Mouse (Mus musculus) left cerebral cortex, postnatal 25 days (tissue): ENCODE data around the gene Map7. TPM values are rescaled to one million over a fixed set of nuclear protein-coding genes. Genes with fewer than 3 reads are reported as not detected.

Experiments used
- DNase-seq, 2 experiments: peaks; one replicate each; pipeline ENCODE4 v3.0.0; 2022; ENCODE audit warnings: low spot score in 2 of 2, mixed read lengths in 1 of 2
- intact Hi-C: fragments of 180-260 bp; cut with DNase I; formaldehyde crosslinking; loops from one replicate; pipeline ENCODE4 v1.15.1; 2025
- total RNA-seq, 2 experiments: library from RNA; stranded (reverse); gene quantifications; 2 replicates each; pipeline ENCODE4 v1.2.3; 2021

Map7 gene
- total RNA-seq, 2 experiments from 2014 or later, result 97.9 to 111 TPM

GRCm38 (mm10) chr10:20149121-20149834 lies 1.0 kb downstream of the Map7 start:
- DNase-seq, result peak; percentile 62 to 89
- intact Hi-C loops, result loop anchor here (2.0 to 5.0 kb wide), 2 partner anchors 30 to 138 kb away; no protein-coding TSS in a partner anchor

- intact Hi-C loops, result loop anchor here (2.0 to 5.0 kb wide), 2 partner anchors 29 to 137 kb away; no protein-coding TSS in a partner anchor
- peak in 1 of 2 experiments; percentile 45 for DNase-seq
These were observed 1.6 kb downstream of the Map7 start for GRCm38 (mm10) chr10:20149835-20150355.

- DNase-seq, result no peak
- intact Hi-C loops, result no loop called here
These were observed 3.9 kb downstream of the Map7 start for GRCm38 (mm10) chr10:20152131-20152530.

GRCm38 (mm10) chr10:20153507-20153906 lies 5.2 kb downstream of the Map7 start:
- intact Hi-C loops, result no loop called here
- no peak for DNase-seq

- intact Hi-C loops, result no loop called here
- no peak for DNase-seq
These were observed 7.1 kb downstream of the Map7 start for GRCm38 (mm10) chr10:20155401-20155800.

- intact Hi-C loops, result no loop called here
- DNase-seq, result peak in 1 of 2 experiments; percentile 57
These were observed 8.9 kb downstream of the Map7 start for GRCm38 (mm10) chr10:20157021-20157726.

- DNase-seq, result no peak
- intact Hi-C loops, result no loop called here
These were observed 10.5 kb downstream of the Map7 start for GRCm38 (mm10) chr10:20158756-20159155.

- intact Hi-C loops, result no loop called here
These were observed 11.0 kb downstream of the Map7 start for GRCm38 (mm10) chr10:20159308-20159707.

GRCm38 (mm10) chr10:20160914-20161313 lies 12.6 kb downstream of the Map7 start:
- no peak for DNase-seq
- intact Hi-C loops, result no loop called here

More at GRCm38 (mm10) chr10:20159308-20159707, 11.0 kb downstream of the Map7 start:
- DNase-seq, result no peak

- DNase-seq, result no peak
- intact Hi-C loops, result no loop called here
These were observed 16.5 kb downstream of the Map7 start for GRCm38 (mm10) chr10:20164810-20165209.

GRCm38 (mm10) chr10:20166797-20167196 lies 18.5 kb downstream of the Map7 start:
- intact Hi-C loops, result no loop called here
- DNase-seq, result peak in 1 of 2 experiments; percentile 86

GRCm38 (mm10) chr10:20167467-20167866 lies 19.2 kb downstream of the Map7 start:
- no peak for DNase-seq
- intact Hi-C loops, result no loop called here

- intact Hi-C loops, result no loop called here
These were observed 21.0 kb downstream of the Map7 start for GRCm38 (mm10) chr10:20169182-20169674.

GRCm38 (mm10) chr10:20169927-20170604 lies 21.8 kb downstream of the Map7 start:
- no peak for DNase-seq
- intact Hi-C loops, result no loop called here

More at GRCm38 (mm10) chr10:20169182-20169674, 21.0 kb downstream of the Map7 start:
- DNase-seq, result no peak

- intact Hi-C loops, result no loop called here
These were observed 22.4 kb downstream of the Map7 start for GRCm38 (mm10) chr10:20170605-20171088.

GRCm38 (mm10) chr10:20171209-20171608 lies 22.9 kb downstream of the Map7 start:
- intact Hi-C loops, result no loop called here
- peak; percentile 35 to 50 for DNase-seq

More at GRCm38 (mm10) chr10:20170605-20171088, 22.4 kb downstream of the Map7 start:
- peak; percentile 81 to 89 for DNase-seq

- intact Hi-C loops, result no loop called here
- DNase-seq, result peak; percentile 34 to 48
These were observed 23.5 kb downstream of the Map7 start for GRCm38 (mm10) chr10:20171756-20172155.

- no peak for DNase-seq
- intact Hi-C loops, result no loop called here
These were observed 25.5 kb downstream of the Map7 start for GRCm38 (mm10) chr10:20173733-20174132.

GRCm38 (mm10) chr10:20176054-20176453 lies 27.8 kb downstream of the Map7 start:
- no peak for DNase-seq
- intact Hi-C loops, result no loop called here
